Mouse (Mus musculus): ENCODE measurements around the gene Gnb2.

- peak; percentile 45 to 81 for TF ChIP-seq POLR2A (IDR thresholded peaks at IDR 0.05; ENCODE audit: control insufficient read depth in 1 of 2, insufficient read depth in 1 of 2, low read depth in 1 of 2, low read length in 2 of 2, poor library complexity in 1 of 2)
- no peak for TF ChIP-seq EP300 (IDR thresholded peaks at IDR 0.05; ENCODE audit: low read depth in 1 of 2, low read length in 2 of 2)
- TF ChIP-seq ELF1 (IDR thresholded peaks at IDR 0.05; ENCODE audit: low read depth, low read length) = peak; percentile 92
- 0 out of 2 replicates have a peak, but pooled peaks have one; percentile 18 for TF ChIP-seq TBP (IDR thresholded peaks at IDR 0.05; ENCODE audit: low read depth, low read length)
- peak; percentile 71 to 92 (median 89) for TF ChIP-seq CTCF (IDR thresholded peaks at IDR 0.05 in 2 of 3, conservative IDR thresholded peaks at IDR 0.05 in 1 of 3; ENCODE audit: control insufficient read depth in 1 of 3, insufficient read depth in 1 of 3, low read depth in 2 of 3, low read length in 3 of 3, poor library complexity in 1 of 3, severe bottlenecking in 1 of 3)
- no peak for TF ChIP-seq ZMIZ1 (IDR thresholded peaks at IDR 0.05; ENCODE audit: low read depth, low read length)
- no peak for TF ChIP-seq ZC3H11A (IDR thresholded peaks at IDR 0.05; ENCODE audit: low read depth, low read length)
- TF ChIP-seq JUND (IDR thresholded peaks at IDR 0.05; ENCODE audit: low read depth, low read length) = no peak
- peak; percentile 49 for TF ChIP-seq TCF12 (IDR thresholded peaks at IDR 0.05; ENCODE audit: low read depth, low read length)
- no peak; the same call in 1 of the 2 replicates for TF ChIP-seq CHD1 (IDR thresholded peaks at IDR 0.05; ENCODE audit: low read depth, low read length)
- no peak for TF ChIP-seq GABPA (IDR thresholded peaks at IDR 0.05; ENCODE audit: low read depth, low read length)
- peak; percentile 80 for TF ChIP-seq NELFE (IDR thresholded peaks at IDR 0.05; ENCODE audit: low read depth, low read length)
These were observed 31.3 kb downstream of the Gnb2 start, which contains the start of gene Pop7 for GRCm38 (mm10) chr5:137501709-137502666.
